Mouse (Mus musculus) bone marrow, adult 2 months (tissue): ENCODE results near the gene Osbp.

Experiments used
- CTCF ChIP-seq: fragments of 200-500 bp; IDR thresholded peaks from 2 replicates; pipeline ENCODE4 v1.5.1; 2011; ENCODE audit warnings: low read length, control low read depth; ENCODE audit not compliant: control insufficient read depth, insufficient read depth
- POLR2A ChIP-seq: fragments of 200-500 bp; IDR thresholded peaks from 2 replicates; pipeline ENCODE4 v1.6.1; 2011; ENCODE audit warnings: low read depth, mild to moderate bottlenecking, control low read depth, low read length, borderline replicate concordance; ENCODE audit not compliant: control insufficient read depth

- TF ChIP-seq CTCF = no peak
- no peak for TF ChIP-seq POLR2A
Observed at GRCm38 (mm10) chr19:12010916-12011559, 45.3 kb downstream of the Osbp start.
